20 mouse cellular contexts compared by ENCODE assay signal in genomic region chr6:32373931-32374361, GRCm38 (mm10).
DNase-seq lines count a peak whose midpoint lies in the region; ATAC-seq and TF ChIP-seq lines count a peak whose summit lies in the region.
"Had no signal": no experiment of that assay in that cellular context is flagged by ENCODE, and none has a peak within 500 bp of the region (broad histone marks: within the 10 kb centered on the region; RNA-seq: fewer than 3 reads in every experiment).

No protein-coding gene starts in this region.

- no peak overlapping the region for H3K4me2 ChIP-seq in forebrain, embryonic 12.5 days
- no peak overlapping the region for H3K4me2 ChIP-seq in forebrain, postnatal 0 days (ENCODE audit: low read depth)
- H3K4me2 ChIP-seq: liver, embryonic 11.5 days had no signal

- H3K9ac ChIP-seq in forebrain, embryonic 12.5 days, result no peak overlapping the region
- no peak overlapping the region for H3K9ac ChIP-seq in forebrain, postnatal 0 days

- DNase-seq in forebrain, embryonic 10.5 days (ENCODE audit: extremely low spot score, low spot score), result no peak
- peak; percentile 40 to 42 for DNase-seq in layer of hippocampus, adult 2 months (ENCODE audit: low spot score in 2 of 2)
- DNase-seq in layer of hippocampus, adult 9-10 months (ENCODE audit: low spot score), result no peak
- DNase-seq in brain, adult 2 months (ENCODE audit: low read depth, low spot score), result peak; percentile 35
- DNase-seq in forebrain, postnatal 0 days, result peak; percentile 85
- no peak for DNase-seq in left cerebral cortex, postnatal 25 days (ENCODE audit: low spot score in 2 of 2)
- no peak for DNase-seq in adrenal gland, adult 2 months
- DNase-seq: adrenal gland, postnatal 36 days; cerebellum, adult 8-10 months; gastrocnemius, postnatal 25 days; kidney, adult 9 months; kidney, postnatal 25 days; lung, adult 18-20 months; lung, postnatal 14 days; right cerebral cortex, postnatal 25 days had no signal

- intact Hi-C loops in left cerebral cortex, postnatal 25 days (cut with DNase I), result no loop called here

- 0 out of 2 replicates have a peak, but pooled peaks cover 4% of the 10 kb centered on the region for H3K27me3 ChIP-seq in forebrain, embryonic 12.5 days
- no peaks in the 10 kb centered on the region for H3K27me3 ChIP-seq in forebrain, embryonic 10.5 days (ENCODE audit: poor library complexity, severe bottlenecking)
- H3K27me3 ChIP-seq in forebrain, postnatal 0 days (ENCODE audit: insufficient read depth, low read length), result no peaks in the 10 kb centered on the region

- H3K4me1 ChIP-seq in forebrain, embryonic 12.5 days, result peaks cover 10% of the 10 kb centered on the region
- H3K4me1 ChIP-seq in forebrain, embryonic 10.5 days, result peaks cover 20% of the 10 kb centered on the region
- H3K4me1 ChIP-seq in forebrain, postnatal 0 days (ENCODE audit: insufficient read depth), result peaks cover 8% of the 10 kb centered on the region

- 0 out of 2 replicates have a peak overlapping the region, but pooled peaks have one; percentile 14 for H3K27ac ChIP-seq in forebrain, embryonic 12.5 days
- no peak overlapping the region for H3K27ac ChIP-seq in forebrain, embryonic 10.5 days
- peak overlapping the region; percentile 43; the same call in 1 of the 2 replicates for H3K27ac ChIP-seq in layer of hippocampus, adult 2 months
- peak overlapping the region; percentile 59; the same call in 1 of the 2 replicates for H3K27ac ChIP-seq in forebrain, postnatal 0 days (ENCODE audit: low read depth, low read length)

- H3K4me3 ChIP-seq in forebrain, embryonic 12.5 days (replicated peaks), result no peak overlapping the region
- H3K4me3 ChIP-seq in forebrain, embryonic 10.5 days, result no peak overlapping the region
- no peak overlapping the region for H3K4me3 ChIP-seq in layer of hippocampus, adult 2 months
- no peak overlapping the region for H3K4me3 ChIP-seq in forebrain, postnatal 0 days (ENCODE audit: low read depth, low read length)
- H3K4me3 ChIP-seq: erythroblast, embryonic 14.5 days had no signal

- 68% methylated on average over 8 of the region's 8 CpGs for WGBS in forebrain, embryonic 12.5 days
- 87% methylated on average over 8 of the region's 8 CpGs for WGBS in forebrain, embryonic 10.5 days
- 25% methylated on average over 8 of the region's 8 CpGs for WGBS in forebrain, postnatal 0 days

- H3K9me3 ChIP-seq in forebrain, embryonic 12.5 days, result no peaks in the 10 kb centered on the region
- no peaks in the 10 kb centered on the region for H3K9me3 ChIP-seq in forebrain, embryonic 10.5 days
- no peaks in the 10 kb centered on the region for H3K9me3 ChIP-seq in forebrain, postnatal 0 days (ENCODE audit: low read length)
- H3K9me3 ChIP-seq: G1E had no signal

- H3K36me3 ChIP-seq in forebrain, embryonic 12.5 days (replicated peaks), result no peaks in the 10 kb centered on the region
- H3K36me3 ChIP-seq in forebrain, embryonic 10.5 days (replicated peaks), result no peaks in the 10 kb centered on the region
- no peaks in the 10 kb centered on the region for H3K36me3 ChIP-seq in forebrain, postnatal 0 days (ENCODE audit: insufficient read depth)
- H3K36me3 ChIP-seq: G1E had no signal

- peak; percentile 71; the same call in 1 of the 2 replicates for ATAC-seq in forebrain, embryonic 12.5 days (ENCODE audit: low FRiP score)
- ATAC-seq in forebrain, postnatal 0 days, result peak; percentile 93
- ATAC-seq: midbrain, embryonic 16.5 days had no signal

- no peak for TF ChIP-seq CTCF in layer of hippocampus, adult 2 months (conservative IDR thresholded peaks at IDR 0.05)
- TF ChIP-seq CTCF in forebrain, postnatal 0 days (IDR thresholded peaks at IDR 0.05; ENCODE audit: low read depth), result no peak

Comparison
In these comparisons a context has a peak if more than half of its experiments do, and no peak if none do; other contexts are left out.
1. DNase-seq: peak in layer of hippocampus, adult 2 months (2 of 2), brain, adult 2 months (single experiment) and forebrain, postnatal 0 days (single experiment); none in forebrain, embryonic 10.5 days (single experiment), layer of hippocampus, adult 9-10 months (single experiment), left cerebral cortex, postnatal 25 days (0 of 2) and adrenal gland, adult 2 months (single experiment).